Mouse (Mus musculus) monocyte, adult 59 days (primary cell): Measurements from ENCODE around the gene Synm. TPM values are rescaled to one million over a fixed set of nuclear protein-coding genes. Genes with fewer than 3 reads are reported as not detected.

Experiments
- total RNA-seq, 2 experiments: library from RNA; stranded (reverse); gene quantifications; one replicate each; pipeline ENCODE4 v1.2.4; 2023

Synm gene
- under 1 TPM in 1 of 2 experiments, not detected in 1; 0.39 TPM for total RNA-seq

DNA sequence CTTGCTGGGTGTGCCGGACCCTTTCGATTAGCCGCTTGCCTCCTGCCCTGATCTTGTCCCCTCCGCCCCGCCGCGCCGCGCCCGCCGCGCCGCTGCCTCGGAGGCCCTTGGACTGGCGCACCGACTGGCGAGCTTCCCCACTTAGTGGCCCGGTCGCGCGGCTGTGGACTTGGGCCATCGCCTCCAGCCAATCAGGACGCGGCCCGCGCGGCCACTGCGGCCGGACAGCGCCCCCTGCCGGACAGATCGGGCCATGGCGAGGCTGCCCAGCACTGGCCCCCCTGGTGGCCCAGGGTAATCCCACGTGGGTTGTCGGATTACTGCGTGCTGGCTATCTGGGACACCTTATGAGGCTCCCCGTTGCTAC lies at the start of gene Synm:
Synm (minus strand) TSS at position 114 of the 367 bp plus-strand sequence.

Other genes with a start within 250 kb of the Synm start
- gene Lrrc28, start 114.5 kb downstream of the Synm start, total RNA-seq: 10 to 100 TPM; 14.3 to 20.4 TPM
- 1 to 10 TPM; 2.0 to 2.5 TPM for gene Ttc23, start 112.3 kb downstream of the Synm start, total RNA-seq
- gene Igf1r, start 193.1 kb upstream of the Synm start, total RNA-seq: 10 to 100 TPM; 21.3 to 22.2 TPM